Mouse (Mus musculus): ENCODE results near the gene Mia2.
"Not testable (repeated sequence)": the region's sequence is repeated elsewhere in the genome, so short reads cannot be mapped to it uniquely, and the experiment has no call there.

The Mia2 gene

GRCm38 (mm10) chr12:59219325-59220225, 124.0 kb downstream of the Mia2 start, which contains the start of gene Fbxo33:
TSS of gene Fbxo33 (minus strand) at chr12:59219725.
- peak; percentile 96 for DNase-seq (ENCODE audit: low read depth in 2 of 2, low spot score in 2 of 2)

- no peak for DNase-seq (ENCODE audit: low read depth in 2 of 2, low spot score in 2 of 2)
Observed at GRCm38 (mm10) chr12:59228401-59228800, 132.8 kb downstream of the Mia2 start.

GRCm38 (mm10) chr12:59238434-59238833, 142.8 kb downstream of the Mia2 start:
- no peak for DNase-seq (ENCODE audit: low read depth in 2 of 2, low spot score in 2 of 2)

GRCm38 (mm10) chr12:59241031-59241430, 145.4 kb downstream of the Mia2 start:
- DNase-seq (ENCODE audit: low read depth in 2 of 2, low spot score in 2 of 2) = not testable (repeated sequence)
